Mouse (Mus musculus) liver, embryonic 16.5 days (tissue): ENCODE measurements at regions not wholly inside any gene's neighbourhood (a gene's known extent, or its start where the extent isn't known, plus 50 kb on each side); places are given as distances from the start of the nearest gene placed in this dataset.
"Not testable (repeated sequence)": the region's sequence is repeated elsewhere in the genome, so short reads cannot be mapped to it uniquely, and the experiment has no call there.

Source experiments
- ATAC-seq: fragments of 200-750 bp; cut with Nextera tagmentation; 2 replicates; pipeline ENCODE4 v1.8.0; 2017; ENCODE audit warnings: low read depth, mild to moderate bottlenecking, moderate number of reproducible peaks, moderate library complexity
- H3K27ac ChIP-seq: fragments of 300-500 bp; sonication (generic); 2 replicates; pipeline ENCODE4 v1.5.1; 2014; ENCODE audit warnings: mild to moderate bottlenecking, low read length
- H3K27me3 ChIP-seq: fragments of 300-500 bp; sonication (generic); 2 replicates; pipeline ENCODE4 v1.6.1; 2014; ENCODE audit warnings: low read depth, low read length, mixed read lengths; ENCODE audit not compliant: control insufficient read depth, insufficient read depth
- H3K36me3 ChIP-seq: fragments of 300-500 bp; sonication (generic); 2 replicates; pipeline ENCODE4 v1.6.1; 2014; ENCODE audit warnings: mild to moderate bottlenecking; ENCODE audit not compliant: control insufficient read depth, insufficient read depth
- H3K4me1 ChIP-seq: fragments of 300-500 bp; sonication (generic); 2 replicates; pipeline ENCODE4 v1.6.1; 2014; ENCODE audit warnings: low read depth, low read length, mixed read lengths; ENCODE audit not compliant: control insufficient read depth
- H3K4me2 ChIP-seq: fragments of 300-500 bp; sonication (generic); 2 replicates; pipeline ENCODE4 v1.6.1; 2014; ENCODE audit warnings: low read depth, low read length, mixed read lengths
- H3K4me3 ChIP-seq: fragments of 300-500 bp; sonication (generic); 2 replicates; pipeline ENCODE4 v1.5.1; 2014; ENCODE audit warnings: low read depth, mild to moderate bottlenecking, low read length
- H3K9ac ChIP-seq: fragments of 300-500 bp; sonication (generic); 2 replicates; pipeline ENCODE4 v1.6.1; 2014; ENCODE audit warnings: low read depth, low read length
- H3K9me3 ChIP-seq: fragments of 300-500 bp; sonication (generic); replicated peaks from 2 replicates; pipeline ENCODE4 v1.6.1; 2016; ENCODE audit warnings: low read length; ENCODE audit not compliant: control insufficient read depth
- WGBS: fragments of 180-500 bp; shearing (Covaris S2); extraction: QIAGEN DNeasy Blood & Tissue Kit; methylation state at CpG from one replicate; pipeline ENCODE4 v1.1.7; 2014; ENCODE audit not compliant: insufficient replicate concordance; 5-methylcytosine and 5-hydroxymethylcytosine counted together

- WGBS, result 53% methylated on average over 3 of the region's 3 CpGs
- peaks cover 2% of the 10 kb centered on the region; the same call in 1 of the 2 replicates for H3K9me3 ChIP-seq
- no peak overlapping the region for H3K9ac ChIP-seq
- no peak overlapping the region for H3K4me2 ChIP-seq
- H3K4me3 ChIP-seq, result no peak overlapping the region
- no peak for ATAC-seq
- no peaks in the 10 kb centered on the region for H3K27me3 ChIP-seq
- H3K27ac ChIP-seq, result no peak overlapping the region
- H3K36me3 ChIP-seq, result no peaks in the 10 kb centered on the region
- no peaks in the 10 kb centered on the region for H3K4me1 ChIP-seq
Observed at GRCm38 (mm10) chr10:123875459-123875858, 611.7 kb downstream of the Fam19a2 start.

- 54% methylated on average over 5 of the region's 5 CpGs for WGBS
Observed at GRCm38 (mm10) chr10:123875882-123876281, 612.1 kb downstream of the Fam19a2 start.

GRCm38 (mm10) chr10:123888681-123889172 lies 624.9 kb downstream of the Fam19a2 start:
- no peak for ATAC-seq
- no peak overlapping the region for H3K9ac ChIP-seq

More at GRCm38 (mm10) chr10:123875882-123876281, 612.1 kb downstream of the Fam19a2 start:
- H3K36me3 ChIP-seq, result no peaks in the 10 kb centered on the region
- no peak overlapping the region for H3K9ac ChIP-seq
- peaks cover 2% of the 10 kb centered on the region; the same call in 1 of the 2 replicates for H3K9me3 ChIP-seq
- no peak overlapping the region for H3K4me3 ChIP-seq
- no peaks in the 10 kb centered on the region for H3K27me3 ChIP-seq
- H3K4me2 ChIP-seq, result no peak overlapping the region
- H3K4me1 ChIP-seq, result no peaks in the 10 kb centered on the region
- H3K27ac ChIP-seq, result no peak overlapping the region
- no peak for ATAC-seq

GRCm38 (mm10) chr10:123919054-123919453 lies 655.3 kb downstream of the Fam19a2 start:
- H3K9me3 ChIP-seq, result no peaks in the 10 kb centered on the region
- H3K27me3 ChIP-seq, result no peaks in the 10 kb centered on the region
- ATAC-seq, result no peak
- no peaks in the 10 kb centered on the region for H3K4me1 ChIP-seq
- H3K36me3 ChIP-seq, result no peaks in the 10 kb centered on the region
- H3K4me2 ChIP-seq, result no peak overlapping the region
- no peak overlapping the region for H3K27ac ChIP-seq
- no peak overlapping the region for H3K4me3 ChIP-seq
- no peak overlapping the region for H3K9ac ChIP-seq

More at GRCm38 (mm10) chr10:123888681-123889172, 624.9 kb downstream of the Fam19a2 start:
- no peaks in the 10 kb centered on the region for H3K4me1 ChIP-seq
- H3K4me3 ChIP-seq, result no peak overlapping the region
- H3K27ac ChIP-seq, result no peak overlapping the region
- H3K36me3 ChIP-seq, result no peaks in the 10 kb centered on the region
- no peak overlapping the region for H3K4me2 ChIP-seq
- H3K9me3 ChIP-seq, result no peaks in the 10 kb centered on the region
- WGBS, result 51% methylated on average over 3 of the region's 3 CpGs
- H3K27me3 ChIP-seq, result no peaks in the 10 kb centered on the region

- no peak overlapping the region for H3K4me2 ChIP-seq
- 44% methylated on average over 1 of the region's 1 CpGs for WGBS
- H3K27ac ChIP-seq, result no peak overlapping the region
- no peaks in the 10 kb centered on the region for H3K36me3 ChIP-seq
- no peaks in the 10 kb centered on the region for H3K27me3 ChIP-seq
- no peaks in the 10 kb centered on the region; the same call in 1 of the 2 replicates for H3K9me3 ChIP-seq
- no peaks in the 10 kb centered on the region for H3K4me1 ChIP-seq
- ATAC-seq, result no peak
- H3K9ac ChIP-seq, result no peak overlapping the region
- H3K4me3 ChIP-seq, result no peak overlapping the region
Observed at GRCm38 (mm10) chr10:123929955-123930354, 666.2 kb downstream of the Fam19a2 start.

GRCm38 (mm10) chr10:123938732-123939131 lies 674.9 kb downstream of the Fam19a2 start:
- not testable (repeated sequence) for H3K4me2 ChIP-seq, H3K4me3 ChIP-seq, ATAC-seq, H3K4me1 ChIP-seq, H3K36me3 ChIP-seq, H3K9me3 ChIP-seq, H3K27me3 ChIP-seq, H3K9ac ChIP-seq, H3K27ac ChIP-seq
- 66% methylated on average over 4 of the region's 4 CpGs for WGBS
